Mouse (Mus musculus) stomach, postnatal 0 days (tissue): ENCODE results near the gene Gm49510.

Experiments
- CTCF ChIP-seq: IDR thresholded peaks from 2 replicates; pipeline ENCODE4 v1.5.1; 2016; ENCODE audit warnings: antibody characterized with exemption, low read depth, mild to moderate bottlenecking, moderate library complexity
- EP300 ChIP-seq: optimal IDR thresholded peaks from 2 replicates; pipeline ENCODE3; 2016; ENCODE audit warnings: antibody characterized with exemption

GRCm38 (mm10) chr15:78873803-78874435 lies 25.5 kb upstream of the Gm49510 start:
- TF ChIP-seq CTCF, result peak; percentile 26
- no peak for TF ChIP-seq EP300
